Mouse (Mus musculus): ENCODE data around the gene Ccm2l. TPM values are rescaled to one million over a fixed set of nuclear protein-coding genes. Genes with fewer than 3 reads are reported as not detected.

The Ccm2l gene
- polyA plus RNA-seq, 1 experiment = not detected

- no peak overlapping the region for H3K4me3 ChIP-seq
- no peak overlapping the region for H3K4me2 ChIP-seq (ENCODE audit: low read depth)
- H3ac ChIP-seq (ENCODE audit: control insufficient read depth, insufficient read length) = no peak overlapping the region
- peaks cover 63% of the 10 kb centered on the region for H3K27me3 ChIP-seq (ENCODE audit: control insufficient read depth, insufficient read depth, insufficient read length)
- H3K79me2 ChIP-seq (ENCODE audit: control insufficient read depth, insufficient read depth) = no peaks in the 10 kb centered on the region
- no peak for TF ChIP-seq USF1 (IDR thresholded peaks at IDR 0.05; ENCODE audit: low read depth)
- TF ChIP-seq TCF12 (IDR thresholded peaks at IDR 0.05; ENCODE audit: insufficient read depth, poor library complexity, severe bottlenecking) = no peak
- TF ChIP-seq CEBPB (IDR thresholded peaks at IDR 0.05; ENCODE audit: insufficient read depth, poor library complexity, severe bottlenecking) = no peak
- H3K36me3 ChIP-seq (ENCODE audit: control insufficient read depth, insufficient read depth) = no peaks in the 10 kb centered on the region
These were observed 7.4 kb upstream of the Ccm2l start for GRCm38 (mm10) chr2:153058365-153058764.

- Histone ChIP-seq H3K4me2 (ENCODE audit: low read depth) (no peak overlapping the region), H3K27me3 (ENCODE audit: control insufficient read depth, insufficient read depth, insufficient read length) (peaks cover 62% of the 10 kb centered on the region), H3ac (ENCODE audit: control insufficient read depth, insufficient read length) (no peak overlapping the region), H3K79me2 (ENCODE audit: control insufficient read depth, insufficient read depth) (no peaks in the 10 kb centered on the region), H3K36me3 (ENCODE audit: control insufficient read depth, insufficient read depth) (no peaks in the 10 kb centered on the region), H3K4me3 (no peak overlapping the region)
- TF ChIP-seq MYOG (IDR thresholded peaks at IDR 0.05; ENCODE audit: control insufficient read depth in 1 of 3, insufficient read depth in 1 of 3, insufficient read length in 2 of 3, low read depth in 2 of 3) (no peak), TCF3 (IDR thresholded peaks at IDR 0.05; ENCODE audit: insufficient read length, low read depth) (no peak), CEBPB (IDR thresholded peaks at IDR 0.05; ENCODE audit: insufficient read depth, poor library complexity, severe bottlenecking) (no peak), REST (IDR thresholded peaks at IDR 0.05; ENCODE audit: insufficient read depth, insufficient read length) (no peak)
These were observed 5.5 kb upstream of the Ccm2l start for GRCm38 (mm10) chr2:153060216-153060615.

- H3K27me3 ChIP-seq (ENCODE audit: control insufficient read depth, insufficient read depth, insufficient read length) = peaks cover 64% of the 10 kb centered on the region
- H3K79me2 ChIP-seq (ENCODE audit: control insufficient read depth, insufficient read depth) = no peaks in the 10 kb centered on the region
- no peak overlapping the region for H3ac ChIP-seq (ENCODE audit: control insufficient read depth, insufficient read length)
- H3K4me3 ChIP-seq = no peak overlapping the region
- no peaks in the 10 kb centered on the region for H3K36me3 ChIP-seq (ENCODE audit: control insufficient read depth, insufficient read depth)
- no peak overlapping the region for H3K4me2 ChIP-seq (ENCODE audit: low read depth)
- no peak for TF ChIP-seq TCF12 (IDR thresholded peaks at IDR 0.05; ENCODE audit: insufficient read depth, poor library complexity, severe bottlenecking)
- TF ChIP-seq REST (IDR thresholded peaks at IDR 0.05; ENCODE audit: insufficient read depth, insufficient read length) = no peak
- no peak for TF ChIP-seq MAX (IDR thresholded peaks at IDR 0.05; ENCODE audit: low read depth)
- TF ChIP-seq CEBPB (IDR thresholded peaks at IDR 0.05; ENCODE audit: insufficient read depth, poor library complexity, severe bottlenecking) = no peak
- no peak for TF ChIP-seq SRF (IDR thresholded peaks at IDR 0.05; ENCODE audit: control insufficient read depth, insufficient read length, low read depth)
- TF ChIP-seq TCF3 (IDR thresholded peaks at IDR 0.05; ENCODE audit: insufficient read length, low read depth) = no peak
- no peak for TF ChIP-seq POLR2A (IDR thresholded peaks at IDR 0.05; ENCODE audit: insufficient read length, low read depth)
- TF ChIP-seq POLR2AphosphoS2 (IDR thresholded peaks at IDR 0.05; ENCODE audit: insufficient read length, low read depth) = no peak
- TF ChIP-seq MYOG (IDR thresholded peaks at IDR 0.05; ENCODE audit: control insufficient read depth in 1 of 3, insufficient read depth in 1 of 3, insufficient read length in 2 of 3, low read depth in 2 of 3) = no peak
- TF ChIP-seq MYOD1 (IDR thresholded peaks at IDR 0.05; ENCODE audit: control insufficient read depth in 1 of 3, insufficient read length in 2 of 3, low read depth in 2 of 3) = no peak
- no peak for TF ChIP-seq E2F4 (IDR thresholded peaks at IDR 0.05; ENCODE audit: insufficient read depth)
- TF ChIP-seq USF1 (IDR thresholded peaks at IDR 0.05; ENCODE audit: low read depth) = no peak
These were observed 2.4 kb upstream of the Ccm2l start for GRCm38 (mm10) chr2:153063394-153063793.

- no peaks in the 10 kb centered on the region for H3K36me3 ChIP-seq (ENCODE audit: control insufficient read depth, insufficient read depth)
- no peak overlapping the region for H3K4me2 ChIP-seq (ENCODE audit: low read depth)
- H3K79me2 ChIP-seq (ENCODE audit: control insufficient read depth, insufficient read depth) = no peaks in the 10 kb centered on the region
- no peak overlapping the region for H3K4me3 ChIP-seq
- TF ChIP-seq MYOD1 (IDR thresholded peaks at IDR 0.05; ENCODE audit: control insufficient read depth in 1 of 3, insufficient read length in 2 of 3, low read depth in 2 of 3) (no peak), MAX (IDR thresholded peaks at IDR 0.05; ENCODE audit: low read depth) (no peak), SRF (IDR thresholded peaks at IDR 0.05; ENCODE audit: control insufficient read depth, insufficient read length, low read depth) (no peak), USF1 (IDR thresholded peaks at IDR 0.05; ENCODE audit: low read depth) (no peak)
- H3K27me3 ChIP-seq (ENCODE audit: control insufficient read depth, insufficient read depth, insufficient read length) = peaks cover 64% of the 10 kb centered on the region
- no peak overlapping the region for H3ac ChIP-seq (ENCODE audit: control insufficient read depth, insufficient read length)
These were observed 1.4 kb upstream of the Ccm2l start for GRCm38 (mm10) chr2:153064190-153064970.

- TF ChIP-seq TCF12 (IDR thresholded peaks at IDR 0.05; ENCODE audit: insufficient read depth, poor library complexity, severe bottlenecking) (no peak), E2F4 (IDR thresholded peaks at IDR 0.05; ENCODE audit: insufficient read depth) (no peak), REST (IDR thresholded peaks at IDR 0.05; ENCODE audit: insufficient read depth, insufficient read length) (no peak), USF1 (IDR thresholded peaks at IDR 0.05; ENCODE audit: low read depth) (no peak), POLR2AphosphoS2 (IDR thresholded peaks at IDR 0.05; ENCODE audit: insufficient read length, low read depth) (no peak), MAX (IDR thresholded peaks at IDR 0.05; ENCODE audit: low read depth) (no peak), TCF3 (IDR thresholded peaks at IDR 0.05; ENCODE audit: insufficient read length, low read depth) (no peak)
- H3K4me2 ChIP-seq (ENCODE audit: low read depth) = no peak overlapping the region
- H3ac ChIP-seq (ENCODE audit: control insufficient read depth, insufficient read length) = no peak overlapping the region
- H3K79me2 ChIP-seq (ENCODE audit: control insufficient read depth, insufficient read depth) = no peaks in the 10 kb centered on the region
- H3K27me3 ChIP-seq (ENCODE audit: control insufficient read depth, insufficient read depth, insufficient read length) = peaks cover 60% of the 10 kb centered on the region
- H3K36me3 ChIP-seq (ENCODE audit: control insufficient read depth, insufficient read depth) = no peaks in the 10 kb centered on the region
- no peak overlapping the region for H3K4me3 ChIP-seq
These were observed 1.2 kb downstream of the Ccm2l start for GRCm38 (mm10) chr2:153066991-153067390.

Measured in myocyte (in vitro differentiated cells).